Mouse (Mus musculus) fat pad, adult 2 months (tissue): ENCODE data around the gene Gm49373.

ENCODE experiments used
- DNase-seq: peaks from one replicate; pipeline ENCODE4 v3.0.0-alpha.2; 2011; ENCODE audit warnings: low read depth, low spot score; ENCODE audit errors: extremely low read depth

The Gm49373 gene

DNA sequence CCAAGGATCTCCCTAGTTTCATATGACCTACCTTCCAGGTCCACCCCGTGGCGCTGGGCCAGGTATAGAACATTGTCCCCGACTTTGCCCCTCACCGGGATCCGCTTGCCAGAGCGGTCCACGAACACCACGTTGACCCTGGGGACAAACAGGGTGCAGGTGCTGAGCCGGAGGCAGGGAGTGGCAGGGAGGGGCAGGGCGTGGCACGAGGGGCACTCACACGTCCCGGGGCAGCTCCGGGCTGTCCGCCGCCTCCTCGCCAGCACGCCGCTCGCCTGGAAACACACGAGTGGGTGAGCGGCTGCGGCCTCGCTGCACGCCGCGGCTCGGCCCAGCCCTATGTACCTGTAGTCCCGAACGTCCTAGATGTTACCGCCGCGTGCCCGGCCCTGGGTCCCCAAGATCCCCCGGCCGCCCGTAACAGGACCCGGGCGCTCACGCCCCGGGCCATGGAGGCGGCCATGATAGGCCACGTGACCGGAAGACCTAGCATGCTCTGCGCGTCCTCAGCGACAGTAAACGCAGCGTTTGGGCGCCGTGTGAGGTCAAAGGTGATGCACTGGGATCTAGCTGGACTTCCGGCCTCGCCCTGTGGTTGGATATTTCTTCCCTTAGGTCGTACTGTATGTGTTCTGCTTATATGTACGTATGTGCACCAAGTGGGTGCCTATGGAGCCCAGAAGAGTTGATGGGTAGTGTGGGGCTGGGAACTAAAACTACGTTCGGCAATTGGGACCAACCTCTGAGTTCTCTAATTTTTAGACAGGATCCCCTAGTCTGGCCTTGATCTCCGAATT lies at the start of gene Gm49373, which contains the start of gene Fdx1l:
Gene Gm49373, minus strand, starts transcription at position 53 of the 797 bp plus-strand sequence.
Gene Fdx1l, minus strand, starts transcription at position 571 of the 797 bp plus-strand sequence.
- DNase-seq = no peak

GRCm38 (mm10) chr9:21121483-21121882 lies 48.6 kb upstream of the Gm49373 start:
- DNase-seq = no peak

DNA sequence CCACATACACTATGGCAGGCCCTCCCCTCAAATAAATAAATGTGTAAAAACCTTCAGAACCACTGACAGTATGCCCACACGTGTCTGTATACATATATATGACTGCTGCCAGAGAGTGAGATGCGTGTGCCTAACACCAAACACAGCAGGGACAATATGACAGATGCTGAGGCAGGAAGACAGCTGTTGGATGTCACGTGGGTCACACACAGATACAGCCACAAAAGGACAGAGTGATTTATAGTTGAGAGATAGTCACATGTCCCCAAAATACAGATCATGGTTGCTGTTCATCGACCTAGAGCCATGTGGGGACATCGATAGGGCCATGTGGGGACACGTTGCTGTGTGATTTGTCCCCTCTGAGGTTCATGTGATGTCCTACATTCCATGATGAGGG lies 44.2 kb upstream of the Gm49373 start:
- no peak for DNase-seq

DNA sequence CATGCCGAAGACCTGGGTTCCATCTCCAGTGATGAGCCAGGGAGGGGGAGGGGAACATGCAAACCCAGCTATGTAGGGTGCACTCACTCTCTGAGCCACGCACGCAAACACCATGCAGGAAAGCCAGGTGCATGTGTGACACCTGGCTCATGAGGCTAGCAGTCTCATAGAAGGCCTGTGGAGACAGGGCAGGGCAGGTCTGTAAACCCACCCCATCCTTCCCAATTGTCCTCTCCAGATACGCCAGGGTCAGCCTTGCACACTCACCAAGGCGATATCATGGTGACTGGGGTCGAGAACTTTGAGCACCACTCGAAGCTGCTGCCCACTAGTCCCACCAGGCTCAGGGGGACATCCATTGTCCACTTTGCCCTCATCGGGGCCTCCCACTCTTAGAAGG lies 42.2 kb upstream of the Gm49373 start:
- no peak for DNase-seq

- DNase-seq = no peak
These were observed 41.3 kb upstream of the Gm49373 start for GRCm38 (mm10) chr9:21114190-21114589.

GRCm38 (mm10) chr9:21113751-21114150 lies 40.9 kb upstream of the Gm49373 start:
- DNase-seq = no peak

- no peak for DNase-seq
These were observed 34.8 kb upstream of the Gm49373 start for GRCm38 (mm10) chr9:21107607-21108237.

GRCm38 (mm10) chr9:21105760-21106564 lies 33.1 kb upstream of the Gm49373 start:
- DNase-seq = no peak

DNA sequence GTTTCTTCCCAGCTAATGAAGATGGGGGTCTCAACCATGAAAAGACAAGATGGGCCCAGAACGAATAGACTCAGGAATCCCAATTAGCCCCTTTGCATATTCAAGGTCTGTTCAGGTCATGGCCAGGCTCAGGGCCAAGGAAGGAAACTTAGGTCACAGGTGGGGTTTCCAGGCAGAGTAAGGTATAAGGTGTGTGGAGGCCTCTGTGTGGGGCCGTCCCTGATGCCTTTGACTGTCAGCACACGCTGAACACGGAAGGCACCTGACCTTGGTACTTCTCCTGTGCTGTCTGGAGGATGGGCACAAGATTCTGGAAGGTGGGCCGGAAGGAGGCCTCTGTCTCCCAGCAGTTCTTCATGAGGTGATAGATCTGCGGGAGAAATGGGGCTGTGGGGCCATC lies 31.9 kb upstream of the Gm49373 start:
- DNase-seq = no peak

GRCm38 (mm10) chr9:21102076-21102475 lies 29.2 kb upstream of the Gm49373 start:
- DNase-seq = no peak

GRCm38 (mm10) chr9:21100447-21101161 lies 27.7 kb upstream of the Gm49373 start:
- no peak for DNase-seq

GRCm38 (mm10) chr9:21097793-21098192 lies 24.9 kb upstream of the Gm49373 start:
- no peak for DNase-seq

DNA sequence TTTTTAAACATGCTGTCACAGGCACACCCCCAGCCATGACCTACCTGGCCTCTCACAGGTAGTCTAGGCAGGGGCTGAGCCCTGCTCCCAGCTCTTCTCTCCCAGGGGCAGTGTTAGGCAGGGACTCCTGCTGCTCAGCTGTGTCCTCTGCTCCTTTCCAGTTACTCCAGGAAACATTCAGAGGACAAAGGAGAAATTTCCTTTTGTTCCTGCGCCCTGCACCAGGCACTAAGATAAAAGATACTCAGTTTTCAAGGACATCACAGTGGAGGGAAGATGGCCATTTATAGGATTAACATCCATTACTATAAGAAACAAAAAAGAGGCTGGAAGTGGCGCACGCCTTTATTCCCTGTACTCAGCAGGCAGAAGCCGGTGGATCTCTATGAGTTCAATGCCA lies 23.1 kb upstream of the Gm49373 start:
- no peak for DNase-seq

GRCm38 (mm10) chr9:21093423-21093822 lies 20.5 kb upstream of the Gm49373 start:
- DNase-seq = no peak

- DNase-seq = peak; percentile 72
These were observed 18.9 kb upstream of the Gm49373 start, which contains the start of the genes Gm38431 and Raver1 for GRCm38 (mm10) chr9:21091707-21092320. TSS of gene Gm38431 (minus strand) at chr9:21091997. TSS of gene Raver1 (minus strand) at chr9:21092008.

DNA sequence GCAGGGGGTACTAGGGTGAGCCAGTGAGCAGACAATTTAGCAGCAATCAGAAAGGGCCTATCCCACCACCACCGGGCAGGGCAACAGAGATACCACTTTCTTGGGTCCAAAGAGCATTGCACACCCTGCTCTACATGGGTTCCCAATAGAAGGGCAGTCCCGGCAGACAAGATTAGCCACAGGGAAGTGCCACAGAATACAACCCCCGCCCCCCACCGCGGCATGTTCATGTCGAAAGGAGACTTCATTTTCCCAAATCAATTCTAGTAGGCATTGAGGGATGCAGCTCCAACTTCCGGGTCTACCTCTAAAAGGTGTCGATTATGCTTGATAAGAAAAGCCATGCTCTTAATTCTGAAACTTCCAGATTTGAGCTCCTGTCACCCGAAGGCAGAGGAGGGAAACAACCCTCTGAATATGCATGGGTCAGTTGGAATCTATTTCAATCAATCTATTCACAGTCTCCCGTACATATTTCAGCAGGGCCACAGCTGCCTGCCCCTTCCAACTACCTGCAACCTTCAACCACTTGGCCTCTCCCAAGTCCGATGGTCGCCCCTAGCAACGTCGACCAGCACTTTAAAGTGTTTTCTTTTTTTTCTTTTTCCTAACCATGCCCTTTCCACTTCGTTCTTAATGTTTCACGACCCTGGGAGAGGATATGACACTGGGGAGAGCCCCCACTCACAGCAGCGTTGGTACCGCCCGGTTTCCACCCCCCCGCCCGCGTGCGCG lies 18.2 kb upstream of the Gm49373 start:
- no peak for DNase-seq

- no peak for DNase-seq
These were observed 17.6 kb upstream of the Gm49373 start for GRCm38 (mm10) chr9:21090537-21090936.

- no peak for DNase-seq
These were observed 10.4 kb upstream of the Gm49373 start for GRCm38 (mm10) chr9:21083324-21083723.

DNA sequence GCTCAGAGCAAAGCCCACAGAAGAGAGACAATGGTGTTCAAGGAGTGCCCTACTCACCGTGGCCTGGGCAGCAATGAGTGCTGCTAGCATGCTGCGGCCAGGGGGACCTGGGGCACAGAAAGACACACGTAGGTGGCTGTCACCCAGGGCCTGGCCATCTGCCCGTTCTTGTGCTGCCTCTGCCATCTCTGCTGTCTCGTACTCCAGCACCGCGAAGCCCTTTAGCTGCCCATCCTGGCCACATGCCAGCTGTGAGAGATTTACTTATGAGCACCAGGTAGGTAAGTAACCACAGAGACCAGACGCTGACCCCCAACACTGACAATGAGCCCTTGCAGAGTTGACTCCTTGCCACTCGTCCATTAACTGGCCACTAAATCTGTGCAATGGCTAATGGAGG lies 8.2 kb upstream of the Gm49373 start:
- no peak for DNase-seq

GRCm38 (mm10) chr9:21075625-21076024 lies 2.7 kb upstream of the Gm49373 start:
- no peak for DNase-seq
